Mouse (Mus musculus): Measurements from ENCODE around the gene Tpd52l2.

The Tpd52l2 gene

GRCm38 (mm10) chr2:181537444-181538047, 40.6 kb downstream of the Tpd52l2 start:
- peak; percentile 50 for DNase-seq (ENCODE audit: low read depth, low spot score)

- no peak for DNase-seq (ENCODE audit: low read depth, low spot score)
Measured at GRCm38 (mm10) chr2:181541761-181542380, 44.9 kb downstream of the Tpd52l2 start.

- no peak for DNase-seq (ENCODE audit: low read depth, low spot score)
Measured at GRCm38 (mm10) chr2:181546142-181546541, 49.2 kb downstream of the Tpd52l2 start.

- DNase-seq (ENCODE audit: low read depth, low spot score) = no peak
Measured at GRCm38 (mm10) chr2:181548227-181548626, 51.3 kb downstream of the Tpd52l2 start.

GRCm38 (mm10) chr2:181548682-181549081, 51.7 kb downstream of the Tpd52l2 start:
- no peak for DNase-seq (ENCODE audit: low read depth, low spot score)

GRCm38 (mm10) chr2:181550233-181550632, 53.3 kb downstream of the Tpd52l2 start:
- no peak for DNase-seq (ENCODE audit: low read depth, low spot score)

- DNase-seq (ENCODE audit: low read depth, low spot score) = no peak
Measured at GRCm38 (mm10) chr2:181553772-181554171, 56.8 kb downstream of the Tpd52l2 start.

- no peak for DNase-seq (ENCODE audit: low read depth, low spot score)
Measured at GRCm38 (mm10) chr2:181567338-181567737, 70.4 kb downstream of the Tpd52l2 start.
